Comparison of ENCODE assay signal across 8 mouse cellular contexts in the genomic region with DNA sequence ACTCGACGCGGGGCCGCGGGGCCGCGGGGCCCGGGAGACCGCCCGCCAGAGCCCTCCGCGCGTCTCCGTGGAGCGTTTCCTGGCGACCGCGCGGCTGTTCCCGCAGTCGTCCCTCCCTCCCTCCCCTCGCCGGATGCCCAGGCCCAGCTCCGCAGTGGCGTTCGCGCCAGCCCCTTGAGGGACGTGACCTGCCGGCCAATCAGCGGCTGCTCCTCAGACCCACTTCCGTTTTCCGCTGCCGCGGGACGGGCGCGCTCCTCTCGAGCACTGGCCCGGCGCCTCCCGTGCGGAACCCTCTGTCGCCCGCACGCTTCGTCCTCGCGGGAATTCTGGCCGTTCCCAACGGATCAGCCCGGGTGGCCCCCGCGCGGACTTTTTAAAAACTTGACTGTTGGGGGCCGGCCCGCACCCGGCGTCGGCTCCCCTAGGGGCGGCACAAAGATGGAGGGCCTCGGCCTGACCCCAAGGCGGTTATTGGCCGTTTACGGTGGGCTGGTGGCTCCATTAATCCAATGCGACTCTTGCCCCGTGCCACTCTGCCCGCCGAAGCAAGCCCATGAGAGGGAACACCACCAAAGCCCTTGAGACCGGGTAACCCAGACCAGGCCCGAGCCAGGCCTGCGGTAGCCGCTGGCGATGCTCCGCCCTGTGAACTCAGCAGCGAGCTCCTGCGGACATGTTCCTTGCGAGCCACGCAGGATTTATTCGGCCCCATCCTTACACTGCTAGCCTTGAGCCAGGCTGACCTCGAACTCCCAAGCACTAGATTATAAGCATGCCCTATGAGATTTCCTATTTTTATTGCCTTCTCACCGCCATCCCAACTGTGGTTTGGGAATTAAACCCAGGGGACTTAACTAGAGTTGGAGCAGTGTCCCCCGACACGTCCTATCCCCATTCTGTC. TPM values are rescaled to one million over a fixed set of nuclear protein-coding genes. Genes with fewer than 3 reads are reported as not detected.
DNase-seq lines count a peak whose midpoint lies in the region; ATAC-seq and TF ChIP-seq lines count a peak whose summit lies in the region.

No protein-coding gene starts in this region.

- ATAC-seq in embryonic facial prominence, embryonic 13.5 days (ENCODE audit: insufficient number of reproducible peaks, insufficient read depth, low FRiP score, low TSS enrichment, low read depth): peak; percentile 95
- peak; percentile 97 for ATAC-seq in limb, embryonic 12.5 days (ENCODE audit: insufficient number of reproducible peaks, insufficient read depth, low FRiP score, low TSS enrichment, low read depth)
- peak; percentile 97 for ATAC-seq in midbrain, embryonic 14.5 days (ENCODE audit: low FRiP score, low TSS enrichment)

- H3K4me3 ChIP-seq in embryonic facial prominence, embryonic 13.5 days: peak overlapping the region; percentile 98
- peak overlapping the region; percentile 94 for H3K4me3 ChIP-seq in heart, adult 2 months
- H3K4me3 ChIP-seq in limb, embryonic 12.5 days (replicated peaks): peak overlapping the region; percentile 99
- peak overlapping the region; percentile 93 for H3K4me3 ChIP-seq in midbrain, embryonic 14.5 days (replicated peaks; ENCODE audit: low read depth, low read length)

- H3K27ac ChIP-seq in embryonic facial prominence, embryonic 13.5 days: peak overlapping the region; percentile 99
- H3K27ac ChIP-seq in heart, adult 2 months: peak overlapping the region; percentile 100
- peak overlapping the region; percentile 99 for H3K27ac ChIP-seq in limb, embryonic 12.5 days
- H3K27ac ChIP-seq in midbrain, embryonic 14.5 days (replicated peaks; ENCODE audit: low read depth, low read length): peak overlapping the region; percentile 100

- H3K9me3 ChIP-seq in embryonic facial prominence, embryonic 13.5 days: no peaks in the 10 kb centered on the region
- H3K9me3 ChIP-seq in limb, embryonic 12.5 days: no peaks in the 10 kb centered on the region
- H3K9me3 ChIP-seq in midbrain, embryonic 14.5 days (ENCODE audit: control insufficient read depth, low read length): no peaks in the 10 kb centered on the region

- H3K79me2 ChIP-seq in heart, adult 2 months (replicated peaks; ENCODE audit: control insufficient read depth, insufficient read depth, low read length): peaks cover 3% of the 10 kb centered on the region

- under 1% methylated on average over 83 of the region's 83 CpGs for whole genome bisulfite sequencing in embryonic facial prominence, embryonic 13.5 days
- under 1% methylated on average over 83 of the region's 83 CpGs for WGBS in heart, adult 2 months
- under 1% methylated on average over 83 of the region's 83 CpGs for WGBS in limb, embryonic 12.5 days
- WGBS in midbrain, embryonic 14.5 days: under 1% methylated on average over 83 of the region's 83 CpGs

- peaks cover 3% of the 10 kb centered on the region for H3K36me3 ChIP-seq in embryonic facial prominence, embryonic 13.5 days
- peaks cover 6% of the 10 kb centered on the region for H3K36me3 ChIP-seq in heart, adult 2 months (ENCODE audit: control insufficient read depth, insufficient read depth, low read length)
- H3K36me3 ChIP-seq in limb, embryonic 12.5 days: peaks cover 17% of the 10 kb centered on the region
- peaks cover 10% of the 10 kb centered on the region; the same call in 1 of the 2 replicates for H3K36me3 ChIP-seq in midbrain, embryonic 14.5 days (ENCODE audit: control insufficient read depth, insufficient read depth, low read length)

- peak overlapping the region; percentile 74 for H3K4me2 ChIP-seq in embryonic facial prominence, embryonic 13.5 days
- H3K4me2 ChIP-seq in limb, embryonic 12.5 days: peak overlapping the region; percentile 75
- peak overlapping the region; percentile 82 for H3K4me2 ChIP-seq in midbrain, embryonic 14.5 days (ENCODE audit: low read length)

- no peaks in the 10 kb centered on the region for H3K27me3 ChIP-seq in embryonic facial prominence, embryonic 13.5 days
- no peaks in the 10 kb centered on the region for H3K27me3 ChIP-seq in heart, adult 2 months (ENCODE audit: control insufficient read depth, insufficient read depth, low read length)
- H3K27me3 ChIP-seq in limb, embryonic 12.5 days: no peaks in the 10 kb centered on the region
- no peaks in the 10 kb centered on the region for H3K27me3 ChIP-seq in midbrain, embryonic 14.5 days (ENCODE audit: control insufficient read depth, insufficient read depth, low read length)

- H3K4me1 ChIP-seq in embryonic facial prominence, embryonic 13.5 days: peaks cover 25% of the 10 kb centered on the region
- H3K4me1 ChIP-seq in heart, adult 2 months (ENCODE audit: control insufficient read depth, insufficient read depth, low read length): peaks cover 4% of the 10 kb centered on the region
- H3K4me1 ChIP-seq in limb, embryonic 12.5 days (replicated peaks): peaks cover 27% of the 10 kb centered on the region
- H3K4me1 ChIP-seq in midbrain, embryonic 14.5 days (ENCODE audit: control insufficient read depth, insufficient read depth, low read length): peaks cover 24% of the 10 kb centered on the region

- TF ChIP-seq CTCF in heart, adult 2 months (IDR thresholded peaks at IDR 0.05): peak; percentile 4; the same call in 1 of the 2 replicates

- peak; percentile 89 for TF ChIP-seq POLR2A in heart, adult 2 months (IDR thresholded peaks at IDR 0.05; ENCODE audit: insufficient read depth, low read depth, low read length)

- intact Hi-C loops in heart, adult 2 months (cut with DNase I): loop anchor here (1.0 to 10.0 kb wide), 2 partner anchors 28 to 276 kb away; partner anchors contain the start of genes Hnrnpk, Idnk and Rmi1

- no peak for TF ChIP-seq EP300 in heart, adult 2 months (IDR thresholded peaks at IDR 0.05; ENCODE audit: insufficient read depth, low read depth, low read length)

- peak overlapping the region; percentile 100 for H3K9ac ChIP-seq in embryonic facial prominence, embryonic 13.5 days
- H3K9ac ChIP-seq in heart, adult 2 months (ENCODE audit: low read depth, low read length): peak overlapping the region; percentile 95
- H3K9ac ChIP-seq in limb, embryonic 12.5 days (replicated peaks): peak overlapping the region; percentile 100
- peak overlapping the region; percentile 99 for H3K9ac ChIP-seq in midbrain, embryonic 14.5 days (replicated peaks; ENCODE audit: low read length)

- peak; percentile 92 for DNase-seq in 3T3-L1 (ENCODE audit: low read depth, low spot score)
- peak; percentile 89 to 91 for DNase-seq in adrenal gland, postnatal 4 days (ENCODE audit: low spot score in 2 of 2)
- peak; percentile 98 to 99 for DNase-seq in heart, adult 2 months
- peak; percentile 96 for DNase-seq in kidney, adult 8-10 months
- peak; percentile 97 for DNase-seq in midbrain, embryonic 14.5 days
- DNase-seq in spleen, adult 12 weeks (ENCODE audit: low spot score): peak; percentile 89

RNA-seq across cellular contexts. Expression of gene Hnrnpa0, which starts 0.7 kb away (rescaled TPM):
- 100 to 1,000 TPM; 214 TPM for total RNA-seq in adrenal gland, postnatal 4 days (2021)
- 58.5 and 64.2 TPM in 2 replicates for polyA plus RNA-seq in embryonic facial prominence, embryonic 13.5 days (2015; fragmentation: Nextera tagmentation; extraction: Ambion mirVana)
- total RNA-seq in heart, adult 2 months (2021): 10 to 100 TPM; 66.6 to 67.4 TPM
- polyA plus RNA-seq in heart, adult 2 months (2012; rRNA removed): 21.7 and 25.2 TPM in 2 replicates
- polyA plus RNA-seq in limb, embryonic 12.5 days (2016; fragmentation: Nextera tagmentation; extraction: Ambion mirVana): 52.8 and 56.4 TPM in 2 replicates
- 72.5 and 93.5 TPM in 2 replicates for polyA plus RNA-seq in midbrain, embryonic 14.5 days (2014; fragmentation: Nextera tagmentation; extraction: Ambion mirVana)

RNA-seq across cellular contexts. Expression of gene Klhl3, which starts 15.6 kb away (rescaled TPM):
- 1 to 10 TPM; 4.1 to 5.0 TPM for total RNA-seq in adrenal gland, postnatal 4 days (2021)
- polyA plus RNA-seq in embryonic facial prominence, embryonic 13.5 days (2015; fragmentation: Nextera tagmentation; extraction: Ambion mirVana): 2.5 and 3.5 TPM in 2 replicates
- total RNA-seq in heart, adult 2 months (2021): 1 to 10 TPM; 2.1 to 2.7 TPM
- 4.3 and 6.7 TPM in 2 replicates for polyA plus RNA-seq in heart, adult 2 months (2012; rRNA removed)
- polyA plus RNA-seq in limb, embryonic 12.5 days (2016; fragmentation: Nextera tagmentation; extraction: Ambion mirVana): 4.4 TPM in 2 replicates
- 10.0 and 10.1 TPM in 2 replicates for polyA plus RNA-seq in midbrain, embryonic 14.5 days (2014; fragmentation: Nextera tagmentation; extraction: Ambion mirVana)

RNA-seq across cellular contexts. Expression of gene Idnk, which starts 28.4 kb away (rescaled TPM):
- 10 to 100 TPM; 51.0 to 58.0 TPM for total RNA-seq in adrenal gland, postnatal 4 days (2021)
- polyA plus RNA-seq in embryonic facial prominence, embryonic 13.5 days (2015; fragmentation: Nextera tagmentation; extraction: Ambion mirVana): 43.8 and 46.3 TPM in 2 replicates
- total RNA-seq in heart, adult 2 months (2021): 10 to 100 TPM; 22.3 to 24.0 TPM
- polyA plus RNA-seq in heart, adult 2 months (2012; rRNA removed): 13.9 and 14.8 TPM in 2 replicates
- 40.9 and 43.2 TPM in 2 replicates for polyA plus RNA-seq in limb, embryonic 12.5 days (2016; fragmentation: Nextera tagmentation; extraction: Ambion mirVana)
- polyA plus RNA-seq in midbrain, embryonic 14.5 days (2014; fragmentation: Nextera tagmentation; extraction: Ambion mirVana): 59.7 TPM in 2 replicates

Comparison
In these comparisons a context has a peak if more than half of its experiments do, and no peak if none do; other contexts are left out.
1. Peak in every context shown above with its lines: DNase-seq, ATAC-seq, H3K4me3 ChIP-seq and H3K27ac ChIP-seq.